Mouse (Mus musculus) liver (tissue): ENCODE measurements around the gene Nlrc5.
"Not testable (repeated sequence)": the region's sequence is repeated elsewhere in the genome, so short reads cannot be mapped to it uniquely, and the experiment has no call there.

ENCODE experiments used
- DNase-seq: peaks from one replicate; pipeline ENCODE4 v3.0.0-alpha.2; 2020; ENCODE audit warnings: mixed read lengths

Nlrc5 gene

GRCm38 (mm10) chr8:94427953-94428352 lies 6.2 kb upstream of the Nlrc5 start:
- no peak for DNase-seq

- DNase-seq: no peak
Observed at GRCm38 (mm10) chr8:94428420-94428819, 5.7 kb upstream of the Nlrc5 start.

GRCm38 (mm10) chr8:94429376-94429775 lies 4.8 kb upstream of the Nlrc5 start:
- DNase-seq: no peak

GRCm38 (mm10) chr8:94432212-94432611 lies 1.9 kb upstream of the Nlrc5 start:
- no peak for DNase-seq

GRCm38 (mm10) chr8:94434958-94435357 lies 802 bp downstream of the Nlrc5 start:
- DNase-seq: no peak

- DNase-seq: no peak
Observed at GRCm38 (mm10) chr8:94435397-94436111, 1.4 kb downstream of the Nlrc5 start.

- DNase-seq: no peak
Observed at GRCm38 (mm10) chr8:94436112-94436572, 2.0 kb downstream of the Nlrc5 start.

GRCm38 (mm10) chr8:94436900-94437299 lies 2.7 kb downstream of the Nlrc5 start:
- DNase-seq: no peak

GRCm38 (mm10) chr8:94438659-94439058 lies 4.5 kb downstream of the Nlrc5 start:
- DNase-seq: no peak

- no peak for DNase-seq
Observed at GRCm38 (mm10) chr8:94439691-94440090, 5.5 kb downstream of the Nlrc5 start.

GRCm38 (mm10) chr8:94440389-94440788 lies 6.2 kb downstream of the Nlrc5 start:
- DNase-seq: no peak

GRCm38 (mm10) chr8:94441686-94442085 lies 7.5 kb downstream of the Nlrc5 start:
- DNase-seq: no peak

GRCm38 (mm10) chr8:94443153-94443552 lies 9.0 kb downstream of the Nlrc5 start:
- DNase-seq: no peak

GRCm38 (mm10) chr8:94444480-94444879 lies 10.3 kb downstream of the Nlrc5 start:
- no peak for DNase-seq

- no peak for DNase-seq
Observed at GRCm38 (mm10) chr8:94447142-94447541, 13.0 kb downstream of the Nlrc5 start.

- no peak for DNase-seq
Observed at GRCm38 (mm10) chr8:94447583-94448324, 13.6 kb downstream of the Nlrc5 start.

GRCm38 (mm10) chr8:94452991-94453390 lies 18.8 kb downstream of the Nlrc5 start:
- not testable (repeated sequence) for DNase-seq

GRCm38 (mm10) chr8:94453868-94454488 lies 19.8 kb downstream of the Nlrc5 start:
- no peak for DNase-seq

GRCm38 (mm10) chr8:94454905-94455304 lies 20.7 kb downstream of the Nlrc5 start:
- DNase-seq: no peak

- DNase-seq: no peak
Observed at GRCm38 (mm10) chr8:94456071-94456470, 21.9 kb downstream of the Nlrc5 start.

GRCm38 (mm10) chr8:94458567-94458966 lies 24.4 kb downstream of the Nlrc5 start:
- no peak for DNase-seq

GRCm38 (mm10) chr8:94469656-94470055 lies 35.5 kb downstream of the Nlrc5 start:
- DNase-seq: no peak

- DNase-seq: no peak
Observed at GRCm38 (mm10) chr8:94470794-94471193, 36.6 kb downstream of the Nlrc5 start.

- no peak for DNase-seq
Observed at GRCm38 (mm10) chr8:94471281-94471680, 37.1 kb downstream of the Nlrc5 start.
